Mouse (Mus musculus) embryonic facial prominence, embryonic 15.5 days (tissue): ENCODE data around the gene Kctd21. TPM values are rescaled to one million over a fixed set of nuclear protein-coding genes. Genes with fewer than 3 reads are reported as not detected.

ENCODE experiments used
- ATAC-seq: fragments of 200-750 bp; cut with Nextera tagmentation; 2 replicates; pipeline ENCODE4 v1.8.0; 2017; ENCODE audit warnings: low read depth, moderate TSS enrichment; ENCODE audit not compliant: insufficient number of reproducible peaks, low FRiP score, low TSS enrichment
- H3K27ac ChIP-seq: fragments of 300-500 bp; sonication (generic); replicated peaks from 2 replicates; pipeline ENCODE4 v1.5.1; 2015; ENCODE audit warnings: mild to moderate bottlenecking, inconsistent platforms
- H3K27me3 ChIP-seq: fragments of 300-500 bp; sonication (generic); 2 replicates; pipeline ENCODE4 v1.6.1; 2015; ENCODE audit warnings: inconsistent platforms
- H3K36me3 ChIP-seq: fragments of 300-500 bp; sonication (generic); 2 replicates; pipeline ENCODE4 v1.6.1; 2015; ENCODE audit warnings: mild to moderate bottlenecking, inconsistent platforms
- H3K4me1 ChIP-seq: fragments of 300-500 bp; sonication (generic); 2 replicates; pipeline ENCODE4 v1.6.1; 2015; ENCODE audit warnings: inconsistent platforms
- H3K4me2 ChIP-seq: fragments of 300-500 bp; sonication (generic); replicated peaks from 2 replicates; pipeline ENCODE4 v1.6.1; 2015; ENCODE audit warnings: mild to moderate bottlenecking, inconsistent platforms
- H3K4me3 ChIP-seq: fragments of 300-500 bp; sonication (generic); replicated peaks from 2 replicates; pipeline ENCODE4 v1.5.1; 2015; ENCODE audit warnings: mild to moderate bottlenecking, inconsistent platforms
- H3K9ac ChIP-seq: fragments of 300-500 bp; sonication (generic); 2 replicates; pipeline ENCODE4 v1.6.1; 2015; ENCODE audit warnings: inconsistent platforms
- H3K9me3 ChIP-seq: fragments of 300-500 bp; sonication (generic); replicated peaks from 2 replicates; pipeline ENCODE4 v1.6.1; 2016; ENCODE audit warnings: inconsistent platforms
- WGBS: fragments of 180-500 bp; shearing (Covaris S2); methylation state at CpG from one replicate; pipeline ENCODE4 v1.1.7; 2015; 5-methylcytosine and 5-hydroxymethylcytosine counted together
- polyA plus RNA-seq: library from polyadenylated mRNA; unstranded; fragments of >200 nt; fragmentation: Nextera tagmentation; extraction: Ambion mirVana; gene quantifications from 2 replicates; pipeline ENCODE4 v1.2.1, GENCODE M21; 2015

The Kctd21 gene
- polyA plus RNA-seq, 1 experiment from 2014 or later = 4.8 TPM

DNA sequence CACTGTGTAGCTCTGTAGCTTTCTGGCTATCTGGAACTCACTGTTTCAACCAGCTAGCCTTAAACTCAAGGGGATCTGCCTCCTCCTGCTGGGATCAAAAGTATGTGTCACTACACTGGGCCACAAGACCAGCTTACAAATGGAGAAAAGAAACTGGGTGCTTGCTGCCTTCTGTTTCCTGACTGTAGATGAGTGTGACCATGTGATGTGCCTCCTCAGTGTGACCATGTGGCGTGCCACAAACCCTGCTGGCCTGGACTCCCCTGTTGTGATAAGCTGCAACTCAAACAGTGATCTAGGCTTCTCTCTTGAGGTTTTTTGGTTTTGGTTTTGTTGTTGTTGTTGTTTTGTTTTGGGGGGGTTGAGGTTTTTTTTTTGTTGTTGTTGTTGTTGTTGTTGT, 4.6 kb downstream of the Kctd21 start:
- no peak overlapping the region for H3K27ac ChIP-seq
- no peak overlapping the region for H3K4me2 ChIP-seq
- no peaks in the 10 kb centered on the region for H3K27me3 ChIP-seq
- 83% methylated on average over 1 of the region's 1 CpGs for WGBS
- no peaks in the 10 kb centered on the region for H3K9me3 ChIP-seq
- no peaks in the 10 kb centered on the region for H3K36me3 ChIP-seq
- no peak overlapping the region for H3K4me3 ChIP-seq
- ATAC-seq = no peak
- H3K4me1 ChIP-seq = peaks cover 11% of the 10 kb centered on the region
- no peak overlapping the region for H3K9ac ChIP-seq

DNA sequence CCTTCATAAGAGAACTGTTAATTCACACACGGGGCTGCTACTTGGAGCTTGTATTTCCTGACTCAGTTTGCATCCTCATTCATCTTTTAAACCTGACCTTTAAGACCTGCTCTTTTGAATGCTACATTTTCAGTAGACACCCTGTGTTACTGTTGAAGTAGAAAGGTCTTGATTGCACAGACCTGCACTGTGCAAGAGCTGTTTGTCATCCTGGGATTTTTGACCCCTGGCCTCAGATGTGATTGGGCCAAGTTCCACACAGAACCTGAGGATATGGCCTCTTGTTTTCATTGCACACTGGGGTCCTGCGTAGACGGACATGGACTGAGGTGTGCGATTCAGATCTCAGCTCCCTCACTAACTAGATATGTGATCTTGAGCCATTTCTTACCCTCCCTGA, 6.5 kb downstream of the Kctd21 start:
- 84% methylated on average over 4 of the region's 4 CpGs for WGBS

DNA sequence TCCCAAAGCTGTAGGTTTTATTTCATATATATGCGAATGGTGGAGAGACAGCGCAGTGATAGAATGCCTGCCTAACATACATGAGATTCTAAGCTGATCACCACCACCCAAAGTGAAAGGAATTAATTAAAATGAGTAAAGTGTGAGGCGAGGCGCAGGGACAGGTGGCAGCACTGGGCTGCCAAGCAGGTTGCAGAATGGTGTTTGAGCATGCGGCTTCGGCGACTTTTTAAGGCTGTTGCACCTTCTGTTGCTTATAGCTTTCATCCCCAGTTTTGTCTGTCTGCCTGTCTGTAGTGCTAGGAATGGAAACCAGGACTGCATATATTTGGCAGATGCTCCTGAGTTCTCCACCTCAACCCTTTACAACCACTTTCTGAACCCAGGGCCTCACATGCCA, 7.5 kb downstream of the Kctd21 start:
- Histone ChIP-seq H3K9ac (no peak overlapping the region), H3K36me3 (no peaks in the 10 kb centered on the region), H3K4me1 (0 out of 2 replicates have a peak, but pooled peaks cover under 1% of the 10 kb centered on the region), H3K27me3 (no peaks in the 10 kb centered on the region), H3K9me3 (no peaks in the 10 kb centered on the region), H3K27ac (no peak overlapping the region), H3K4me3 (no peak overlapping the region), H3K4me2 (no peak overlapping the region)
- no peak for ATAC-seq
- WGBS = 90% methylated on average over 7 of the region's 7 CpGs

More for the DNA sequence above, 6.5 kb downstream of the Kctd21 start:
- Histone ChIP-seq H3K27me3 (no peaks in the 10 kb centered on the region), H3K36me3 (no peaks in the 10 kb centered on the region), H3K4me1 (no peaks in the 10 kb centered on the region), H3K9ac (no peak overlapping the region), H3K9me3 (no peaks in the 10 kb centered on the region), H3K27ac (no peak overlapping the region), H3K4me2 (no peak overlapping the region), H3K4me3 (no peak overlapping the region)
- ATAC-seq = no peak

DNA sequence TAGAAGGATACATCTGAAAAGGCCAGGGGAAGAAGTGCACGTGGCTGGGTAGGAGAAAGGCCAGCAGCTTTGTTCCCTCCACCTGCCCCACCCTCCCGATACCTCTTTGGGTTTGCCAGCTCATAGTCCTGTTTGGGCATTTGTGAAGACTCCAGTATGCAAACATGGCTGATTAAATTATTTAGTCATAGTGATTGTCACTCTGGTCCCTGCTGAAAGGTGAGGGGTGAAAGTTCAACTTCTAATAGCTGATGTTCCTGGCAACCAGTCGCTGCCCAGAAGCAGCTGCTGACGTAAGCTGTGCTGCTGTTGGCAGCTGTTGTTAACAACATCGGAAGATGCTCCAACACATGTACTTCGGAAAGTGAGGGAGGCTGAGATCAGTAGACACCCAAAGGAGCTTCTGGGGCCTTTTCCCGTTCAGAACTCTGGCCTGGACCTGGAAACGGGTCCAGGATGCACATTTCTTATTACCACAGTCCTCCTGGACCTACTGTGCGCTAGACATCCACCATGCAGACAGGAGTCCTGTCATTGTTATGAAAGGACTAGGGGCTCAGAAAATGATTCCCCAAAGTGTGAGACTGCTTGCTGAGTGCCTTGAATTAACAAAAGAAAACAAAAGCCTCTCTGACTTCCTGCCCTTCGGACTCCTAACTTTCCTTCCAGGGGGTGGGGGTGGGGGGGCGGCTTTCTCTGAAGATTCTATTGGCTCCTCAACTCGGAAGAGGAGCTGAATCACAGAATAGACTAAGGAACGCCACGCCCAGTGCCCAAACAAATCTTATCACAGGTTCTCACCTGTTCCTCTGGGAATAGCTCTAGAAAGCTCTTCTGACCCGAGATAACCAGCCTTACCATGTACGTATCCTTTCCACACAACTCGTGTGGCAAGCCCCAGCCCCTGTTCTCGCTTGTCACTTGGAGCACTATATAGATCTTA, 9.1 kb downstream of the Kctd21 start:
- no peaks in the 10 kb centered on the region for H3K9me3 ChIP-seq
- ATAC-seq = no peak
- no peak overlapping the region for H3K27ac ChIP-seq
- H3K27me3 ChIP-seq = no peaks in the 10 kb centered on the region
- H3K4me2 ChIP-seq = no peak overlapping the region
- H3K4me1 ChIP-seq = peaks cover 16% of the 10 kb centered on the region
- no peak overlapping the region for H3K9ac ChIP-seq
- H3K4me3 ChIP-seq = no peak overlapping the region
- WGBS = 62% methylated on average over 18 of the region's 18 CpGs
- H3K36me3 ChIP-seq = no peaks in the 10 kb centered on the region

DNA sequence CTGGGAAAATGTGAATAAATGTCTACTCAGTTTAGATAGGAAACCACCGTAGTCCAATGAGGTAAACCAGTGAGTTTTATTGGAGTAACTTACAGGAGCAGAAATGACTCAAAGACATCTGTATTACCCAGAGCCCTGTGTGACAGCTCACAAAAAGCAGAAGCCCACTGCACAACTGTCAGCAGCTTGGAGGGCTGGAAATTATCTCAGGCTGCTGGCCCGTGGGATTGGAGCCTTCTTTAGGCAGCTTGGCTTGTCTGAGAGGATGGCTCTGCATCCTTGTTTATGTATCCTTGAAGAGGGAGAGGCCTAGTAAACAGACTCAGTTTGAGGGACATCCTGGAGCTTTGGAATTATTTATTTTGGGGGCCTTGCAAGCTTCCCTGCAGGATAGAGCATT, 10.8 kb downstream of the Kctd21 start:
- no peak for ATAC-seq
- Histone ChIP-seq H3K9me3 (no peaks in the 10 kb centered on the region), H3K4me2 (no peak overlapping the region), H3K4me3 (no peak overlapping the region), H3K27ac (no peak overlapping the region), H3K9ac (no peak overlapping the region), H3K4me1 (peaks cover 18% of the 10 kb centered on the region), H3K27me3 (no peaks in the 10 kb centered on the region), H3K36me3 (no peaks in the 10 kb centered on the region)
- 70% methylated on average over 2 of the region's 2 CpGs for WGBS

- Histone ChIP-seq H3K9ac (no peak overlapping the region), H3K9me3 (no peaks in the 10 kb centered on the region), H3K27ac (peak overlapping the region; percentile 44; the same call in 1 of the 2 replicates), H3K27me3 (no peaks in the 10 kb centered on the region), H3K4me2 (no peak overlapping the region), H3K4me3 (no peak overlapping the region), H3K36me3 (peaks cover 10% of the 10 kb centered on the region), H3K4me1 (peaks cover 18% of the 10 kb centered on the region)
- WGBS = 81% methylated on average over 2 of the region's 2 CpGs
- ATAC-seq = no peak
These were observed 12.5 kb downstream of the Kctd21 start for GRCm38 (mm10) chr7:97344655-97345054.

DNA sequence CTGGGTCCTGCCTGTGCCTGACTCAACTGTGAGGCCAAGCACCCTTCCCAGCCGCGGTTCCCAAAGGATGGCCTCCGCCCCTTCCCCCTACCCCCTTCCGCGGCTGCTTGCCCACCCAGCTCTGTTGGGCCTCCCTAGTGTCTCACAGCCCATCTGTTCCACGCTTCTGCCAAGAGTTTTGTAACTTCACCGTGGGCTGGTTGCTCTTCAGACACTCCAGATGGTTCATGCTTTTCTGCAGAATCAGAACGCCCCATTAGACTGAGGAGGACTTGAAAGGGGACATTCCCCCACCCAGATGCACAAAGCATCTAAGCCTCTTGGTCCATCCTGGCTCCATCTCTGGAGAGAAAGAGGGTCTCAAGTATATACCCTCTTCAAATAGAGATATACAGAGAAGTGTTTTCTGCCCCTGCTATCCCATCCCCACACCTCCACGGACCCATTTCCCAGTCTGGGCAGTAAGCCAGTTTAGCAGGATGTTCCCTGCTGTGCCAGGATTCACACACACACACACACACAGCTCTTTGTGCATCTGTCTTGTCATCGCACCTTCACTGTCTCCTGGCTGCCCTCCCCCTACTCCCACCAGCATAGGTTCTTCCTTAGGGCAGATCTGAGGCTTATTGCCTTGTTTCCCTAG, 13.2 kb downstream of the Kctd21 start:
- ATAC-seq = peak; percentile 55; the same call in 1 of the 2 replicates
- 45% methylated on average over 10 of the region's 10 CpGs for WGBS
- H3K4me2 ChIP-seq = no peak overlapping the region
- peaks cover 18% of the 10 kb centered on the region for H3K4me1 ChIP-seq
- H3K36me3 ChIP-seq = peaks cover 12% of the 10 kb centered on the region
- no peak overlapping the region for H3K9ac ChIP-seq
- H3K9me3 ChIP-seq = no peaks in the 10 kb centered on the region
- H3K4me3 ChIP-seq = no peak overlapping the region
- H3K27me3 ChIP-seq = no peaks in the 10 kb centered on the region
- peak overlapping the region; percentile 44; the same call in 1 of the 2 replicates for H3K27ac ChIP-seq

- Histone ChIP-seq H3K9me3 (no peaks in the 10 kb centered on the region), H3K4me1 (peaks cover 18% of the 10 kb centered on the region), H3K27ac (no peak overlapping the region), H3K27me3 (no peaks in the 10 kb centered on the region), H3K9ac (no peak overlapping the region), H3K4me3 (no peak overlapping the region), H3K4me2 (no peak overlapping the region), H3K36me3 (peaks cover 12% of the 10 kb centered on the region)
- ATAC-seq = no peak
- 68% methylated on average over 9 of the region's 9 CpGs for WGBS
These were observed 14.1 kb downstream of the Kctd21 start for GRCm38 (mm10) chr7:97346111-97346821.

DNA sequence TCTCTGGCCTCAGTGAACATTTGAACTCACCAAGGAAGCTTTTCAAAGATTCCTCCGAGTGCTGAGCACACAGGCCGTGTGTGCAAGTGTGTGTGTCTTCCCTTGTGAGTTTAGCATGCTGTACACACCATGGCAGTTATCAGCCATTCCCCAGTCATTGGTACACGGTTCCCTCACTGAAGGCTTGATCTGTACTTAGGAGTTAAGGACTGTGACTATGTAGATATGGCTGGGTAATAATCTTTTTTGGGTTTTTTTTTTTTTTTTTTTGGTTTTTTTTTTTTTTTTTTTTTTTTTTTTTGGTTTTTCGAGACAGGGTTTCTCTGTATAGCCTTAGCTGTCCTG, 14.7 kb downstream of the Kctd21 start:
- no peak overlapping the region for H3K9ac ChIP-seq
- H3K27me3 ChIP-seq = no peaks in the 10 kb centered on the region
- 83% methylated on average over 4 of the region's 4 CpGs for WGBS
- H3K4me1 ChIP-seq = peaks cover 18% of the 10 kb centered on the region
- no peak overlapping the region for H3K4me2 ChIP-seq
- H3K36me3 ChIP-seq = peaks cover 12% of the 10 kb centered on the region
- H3K27ac ChIP-seq = no peak overlapping the region
- ATAC-seq = no peak
- H3K9me3 ChIP-seq = no peaks in the 10 kb centered on the region
- H3K4me3 ChIP-seq = no peak overlapping the region

DNA sequence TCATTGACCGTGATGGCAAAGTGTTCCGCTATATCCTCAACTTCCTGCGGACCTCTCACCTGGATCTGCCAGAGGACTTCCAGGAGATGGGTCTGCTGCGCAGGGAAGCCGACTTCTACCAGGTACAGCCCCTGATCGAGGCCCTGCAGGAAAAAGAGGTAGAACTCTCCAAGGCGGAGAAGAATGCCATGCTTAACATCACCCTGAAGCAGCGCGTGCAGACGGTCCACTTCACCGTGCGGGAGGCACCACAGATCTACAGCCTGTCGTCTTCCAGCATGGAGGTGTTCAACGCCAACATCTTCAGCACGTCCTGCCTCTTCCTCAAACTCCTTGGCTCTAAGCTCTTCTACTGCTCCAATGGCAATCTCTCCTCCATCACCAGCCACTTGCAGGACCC, 15.3 kb downstream of the Kctd21 start:
- Histone ChIP-seq H3K27ac (no peak overlapping the region), H3K4me1 (peaks cover 18% of the 10 kb centered on the region), H3K9ac (no peak overlapping the region), H3K27me3 (no peaks in the 10 kb centered on the region), H3K4me3 (no peak overlapping the region), H3K4me2 (no peak overlapping the region), H3K9me3 (no peaks in the 10 kb centered on the region), H3K36me3 (peaks cover 12% of the 10 kb centered on the region)
- no peak for ATAC-seq
- WGBS = 97% methylated on average over 15 of the region's 15 CpGs

DNA sequence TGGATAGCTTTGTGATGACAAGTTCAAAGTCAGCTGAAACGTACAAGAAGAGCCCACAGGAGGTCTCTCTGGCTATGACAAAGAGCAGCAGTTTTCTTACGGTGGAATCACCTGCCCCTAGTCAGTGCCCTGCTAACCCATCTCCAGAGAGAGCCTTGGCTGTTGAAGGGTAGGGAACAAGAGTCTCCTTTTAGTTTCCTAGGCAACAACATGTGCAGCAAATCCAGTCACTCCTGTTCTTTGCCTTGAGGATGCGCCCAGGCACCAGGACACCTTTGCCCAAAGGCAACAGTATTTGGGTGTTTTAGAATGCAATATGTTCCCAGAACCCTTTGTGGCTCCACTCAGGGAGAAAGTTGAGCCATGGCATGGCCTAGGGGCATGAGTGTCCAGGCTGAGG, 16.2 kb downstream of the Kctd21 start:
- H3K4me2 ChIP-seq = no peak overlapping the region
- H3K27me3 ChIP-seq = no peaks in the 10 kb centered on the region
- H3K36me3 ChIP-seq = peaks cover 12% of the 10 kb centered on the region
- no peak overlapping the region for H3K9ac ChIP-seq
- ATAC-seq = no peak
- 80% methylated on average over 3 of the region's 3 CpGs for WGBS
- peaks cover 18% of the 10 kb centered on the region for H3K4me1 ChIP-seq
- H3K4me3 ChIP-seq = no peak overlapping the region
- no peaks in the 10 kb centered on the region for H3K9me3 ChIP-seq
- H3K27ac ChIP-seq = no peak overlapping the region
